Mouse (Mus musculus) gonadal fat pad, adult 2 months (tissue): ENCODE data around the gene Nlrp4b. TPM values are rescaled to one million over a fixed set of nuclear protein-coding genes. Genes with fewer than 3 reads are reported as not detected.
"Not testable (repeated sequence)": the region's sequence is repeated elsewhere in the genome, so short reads cannot be mapped to it uniquely, and the experiment has no call there.

Experiments
- DNase-seq: peaks from one replicate; pipeline ENCODE4 v3.0.0-alpha.2; 2012; ENCODE audit warnings: low read depth
- polyA plus RNA-seq: library from polyadenylated mRNA; depleted of rRNA; stranded (reverse); fragments of >200 nt; gene quantifications from 2 replicates; pipeline ENCODE4 v1.2.3, GENCODE M21; 2012; rRNA removed

Gene Nlrp4b
- not detected in 2 replicates for polyA plus RNA-seq

DNA sequence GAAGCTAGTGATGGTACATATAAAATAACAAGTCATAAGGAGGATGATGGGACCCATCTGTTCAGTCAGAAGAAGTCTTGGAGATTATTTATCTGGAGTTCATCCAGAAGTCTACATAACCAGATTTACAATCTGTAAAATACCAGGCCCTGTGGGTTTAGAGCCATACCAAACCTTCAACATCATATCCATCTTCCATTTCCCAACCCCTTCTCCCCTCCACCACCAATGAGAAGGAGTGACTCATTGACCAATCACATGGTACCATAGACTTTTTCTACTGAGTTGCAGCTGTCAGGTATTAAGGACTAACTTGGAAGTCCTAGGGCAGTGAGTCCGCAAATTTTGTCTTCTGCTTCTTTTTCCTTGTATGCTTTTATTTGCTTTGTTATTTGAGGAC is at the start of gene Nlrp4b:
TSS of gene Nlrp4b (plus strand) at position 301 of the 400 bp plus-strand sequence.
- DNase-seq: no peak

DNA sequence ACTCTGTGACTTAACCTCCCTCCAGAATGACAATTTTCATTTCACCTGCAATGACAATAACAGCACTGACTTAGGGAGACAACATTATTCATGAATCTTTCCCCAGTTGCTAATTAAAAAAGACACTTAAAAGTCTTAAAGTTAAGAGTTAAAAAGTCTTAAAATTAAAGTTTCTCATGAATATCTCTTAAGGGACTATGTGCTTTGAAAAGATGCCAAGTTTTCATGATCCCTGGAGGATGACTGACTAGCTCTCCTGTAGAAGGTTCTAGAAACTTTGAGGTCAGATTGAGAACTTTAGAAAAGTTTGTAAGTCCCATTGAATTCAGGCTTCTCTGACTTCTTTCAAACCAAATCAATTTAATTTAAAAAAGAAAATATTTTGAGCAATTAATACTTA is 66.7 kb downstream of the Nlrp4b start, which contains the start of gene Vmn1r71:
TSS of gene Vmn1r71 (minus strand) at position 101 of the 400 bp plus-strand sequence.
- no peak for DNase-seq

DNA sequence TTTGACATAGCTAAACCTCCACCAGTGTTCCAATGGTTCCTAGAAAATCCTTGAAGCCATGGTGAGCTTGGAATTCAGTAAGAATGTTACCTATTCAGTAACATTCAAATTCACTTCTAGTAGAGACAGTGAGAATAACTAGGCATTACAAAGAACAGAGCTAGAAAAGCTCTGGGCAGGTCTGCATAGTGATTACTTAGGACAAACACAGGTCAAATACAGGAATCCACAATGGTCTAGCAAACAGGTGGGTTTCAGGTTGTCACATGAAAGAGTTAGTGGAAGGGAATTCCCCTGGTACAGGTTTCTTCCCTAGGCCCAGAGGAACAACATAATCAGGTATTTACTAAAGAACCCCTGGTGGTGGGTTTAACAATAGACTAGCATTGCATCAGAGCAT is 70.0 kb downstream of the Nlrp4b start:
- not testable (repeated sequence) for DNase-seq

Other genes starting within 250 kb of the Nlrp4b start
- gene Vmn1r67, start 244.5 kb upstream of the Nlrp4b start, polyA plus RNA-seq: not detected in 2 replicates
- 0.54 and 0.60 TPM in 2 replicates for gene Zik1, start 192.4 kb upstream of the Nlrp4b start, polyA plus RNA-seq
- gene Vmn1r68, start 129.3 kb upstream of the Nlrp4b start, polyA plus RNA-seq: not detected in 2 replicates
- gene Vmn1r69, start 74.1 kb upstream of the Nlrp4b start, polyA plus RNA-seq: not detected in 2 replicates
- not detected in 2 replicates for gene Vmn1r70, start 56.3 kb upstream of the Nlrp4b start, polyA plus RNA-seq
- not detected in 2 replicates for gene Vmn1r71, start 66.6 kb downstream of the Nlrp4b start, polyA plus RNA-seq
- not detected in 2 replicates for gene Zscan4b, start 217.3 kb downstream of the Nlrp4b start, polyA plus RNA-seq